Mouse (Mus musculus) midbrain, embryonic 16.5 days (tissue): ENCODE data around the gene Osbpl3. TPM values are rescaled to one million over a fixed set of nuclear protein-coding genes. Genes with fewer than 3 reads are reported as not detected.

Source experiments
- ATAC-seq: fragments of 200-750 bp; cut with Nextera tagmentation; 2 replicates; pipeline ENCODE4 v1.8.0; 2017; ENCODE audit warnings: moderate TSS enrichment
- H3K27ac ChIP-seq: fragments of 300-500 bp; sonication (generic); 2 replicates; pipeline ENCODE4 v1.5.1; 2014; ENCODE audit warnings: mild to moderate bottlenecking, low read length, mixed read lengths
- H3K27me3 ChIP-seq: fragments of 300-500 bp; sonication (generic); 2 replicates; pipeline ENCODE4 v1.6.1; 2014; ENCODE audit warnings: low read depth, low read length, mixed read lengths; ENCODE audit not compliant: control insufficient read depth, insufficient read depth
- H3K36me3 ChIP-seq: fragments of 300-500 bp; sonication (generic); 2 replicates; pipeline ENCODE4 v1.6.1; 2014; ENCODE audit warnings: mild to moderate bottlenecking, low read length, moderate library complexity, mixed read lengths; ENCODE audit not compliant: control insufficient read depth, insufficient read depth
- H3K4me1 ChIP-seq: fragments of 300-500 bp; sonication (generic); 2 replicates; pipeline ENCODE4 v1.6.1; 2014; ENCODE audit warnings: mild to moderate bottlenecking, low read length, mixed read lengths; ENCODE audit not compliant: control insufficient read depth, insufficient read depth
- H3K4me2 ChIP-seq: fragments of 300-500 bp; sonication (generic); 2 replicates; pipeline ENCODE4 v1.6.1; 2014; ENCODE audit warnings: mild to moderate bottlenecking, low read length, mixed read lengths
- H3K4me3 ChIP-seq: fragments of 300-500 bp; sonication (generic); 2 replicates; pipeline ENCODE4 v1.5.1; 2014; ENCODE audit warnings: low read depth, mild to moderate bottlenecking, low read length, moderate library complexity, mixed read lengths
- H3K9ac ChIP-seq: fragments of 300-500 bp; sonication (generic); 2 replicates; pipeline ENCODE4 v1.6.1; 2014; ENCODE audit warnings: low read depth, low read length, mixed read lengths
- H3K9me3 ChIP-seq: fragments of 300-500 bp; sonication (generic); replicated peaks from 2 replicates; pipeline ENCODE4 v1.6.1; 2014; ENCODE audit warnings: mild to moderate bottlenecking, low read length, mixed read lengths; ENCODE audit not compliant: control insufficient read depth, poor library complexity, severe bottlenecking
- WGBS: fragments of 180-500 bp; shearing (Covaris S2); extraction: QIAGEN DNeasy Blood & Tissue Kit; methylation state at CpG from one replicate; pipeline ENCODE4 v1.1.7; 2014; 5-methylcytosine and 5-hydroxymethylcytosine counted together
- polyA plus RNA-seq: library from polyadenylated mRNA; unstranded; fragments of >200 nt; fragmentation: Nextera tagmentation; extraction: Ambion mirVana; gene quantifications from 2 replicates; pipeline ENCODE4 v1.2.1, GENCODE M21; 2015

Gene Osbpl3
- polyA plus RNA-seq, 1 experiment from 2014 or later, result 6.0 TPM

DNA sequence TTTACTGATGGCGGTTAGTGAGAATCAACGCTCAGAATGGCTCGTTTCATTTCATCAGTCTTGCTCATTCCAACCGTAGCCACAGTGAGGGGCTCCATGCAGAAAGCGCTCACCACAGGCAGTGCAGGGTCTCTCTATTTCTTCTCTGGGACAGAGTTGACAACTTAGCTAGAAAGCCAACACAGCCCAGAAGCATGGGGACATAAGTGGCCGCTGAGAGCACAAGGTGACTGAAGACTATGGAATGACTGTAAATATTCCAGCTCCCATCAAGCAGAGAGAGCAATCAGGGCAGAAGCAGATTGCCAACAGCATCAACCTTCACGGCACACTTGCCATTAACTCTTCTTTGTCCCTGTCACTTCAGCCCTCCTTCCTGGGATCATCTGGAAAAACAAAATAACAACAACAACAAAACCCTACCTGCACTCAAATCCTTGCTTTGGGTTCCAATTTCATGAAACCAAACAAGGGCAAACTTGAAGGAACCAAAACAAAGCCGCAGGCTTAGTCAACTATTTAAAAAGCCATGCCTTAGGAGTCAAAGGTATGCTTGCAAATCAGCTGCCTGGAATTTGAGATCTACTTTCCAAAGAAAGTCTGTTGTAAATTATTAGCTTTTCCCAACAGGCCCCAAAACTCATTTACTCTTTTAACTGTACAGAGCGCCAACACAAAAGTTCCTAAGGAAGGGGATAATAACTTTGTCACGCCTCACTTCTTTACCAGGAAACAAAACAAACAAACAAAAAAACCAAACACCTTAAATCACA is 36.3 kb downstream of the Osbpl3 start:
- no peak overlapping the region for H3K27ac ChIP-seq
- H3K36me3 ChIP-seq, result no peaks in the 10 kb centered on the region
- no peaks in the 10 kb centered on the region for H3K9me3 ChIP-seq
- no peaks in the 10 kb centered on the region for H3K27me3 ChIP-seq
- H3K4me3 ChIP-seq, result no peak overlapping the region
- H3K4me1 ChIP-seq, result no peaks in the 10 kb centered on the region
- ATAC-seq, result no peak
- H3K4me2 ChIP-seq, result no peak overlapping the region
- H3K9ac ChIP-seq, result no peak overlapping the region
- WGBS, result 91% methylated on average over 10 of the region's 10 CpGs

DNA sequence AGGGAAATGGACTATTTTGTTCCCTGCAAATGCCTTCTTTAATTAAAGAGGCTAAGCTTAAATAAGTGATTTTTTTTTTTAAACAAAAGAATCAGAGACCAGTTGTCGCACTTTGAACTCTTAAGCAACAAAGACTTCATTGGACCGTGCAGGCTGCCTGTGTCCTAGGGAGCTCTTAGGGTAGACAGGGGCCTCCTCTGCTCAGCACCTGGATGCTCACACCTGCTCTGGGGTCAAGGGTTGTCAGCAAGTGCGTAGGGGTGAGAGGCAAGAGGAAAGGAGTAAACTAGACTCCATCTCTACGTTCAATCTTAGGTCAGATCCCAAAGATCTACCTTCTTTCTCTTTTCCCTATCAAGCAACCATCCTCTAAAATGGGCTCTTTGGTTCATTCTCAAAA is 37.0 kb downstream of the Osbpl3 start:
- Histone ChIP-seq H3K4me1 (no peaks in the 10 kb centered on the region; the same call in 1 of the 2 replicates), H3K27ac (no peak overlapping the region), H3K36me3 (no peaks in the 10 kb centered on the region), H3K9me3 (no peaks in the 10 kb centered on the region), H3K27me3 (no peaks in the 10 kb centered on the region), H3K9ac (no peak overlapping the region), H3K4me2 (no peak overlapping the region), H3K4me3 (no peak overlapping the region)
- no peak for ATAC-seq
- WGBS, result 74% methylated on average over 4 of the region's 4 CpGs

GRCm38 (mm10) chr6:50416854-50417253 is 39.1 kb downstream of the Osbpl3 start:
- Histone ChIP-seq H3K4me3 (no peak overlapping the region), H3K9me3 (no peaks in the 10 kb centered on the region), H3K9ac (no peak overlapping the region), H3K4me1 (peaks cover 4% of the 10 kb centered on the region; the same call in 1 of the 2 replicates), H3K27me3 (no peaks in the 10 kb centered on the region), H3K4me2 (no peak overlapping the region), H3K36me3 (no peaks in the 10 kb centered on the region), H3K27ac (no peak overlapping the region)
- no peak for ATAC-seq
- 95% methylated on average over 5 of the region's 5 CpGs for WGBS

DNA sequence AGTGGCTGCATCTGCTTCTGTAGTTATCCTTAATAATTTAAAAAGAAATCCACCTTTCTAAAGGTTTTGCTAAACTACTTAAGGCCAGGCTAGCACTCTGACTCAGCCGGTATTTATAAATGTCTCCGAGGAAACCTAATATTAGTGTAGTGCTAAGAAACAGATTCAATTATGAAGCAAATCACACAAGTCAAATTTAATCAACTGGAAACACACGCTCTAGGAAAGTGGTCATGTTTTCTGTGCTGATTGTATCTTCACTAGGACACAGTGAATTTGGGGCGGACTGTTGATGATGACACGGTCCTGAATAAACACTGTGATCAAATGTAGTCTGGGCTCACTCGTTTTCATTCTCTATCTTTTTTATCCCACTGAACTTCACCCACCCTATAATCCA is 40.6 kb downstream of the Osbpl3 start:
- H3K27ac ChIP-seq, result no peak overlapping the region
- 70% methylated on average over 6 of the region's 6 CpGs for WGBS
- no peak overlapping the region for H3K9ac ChIP-seq
- no peak overlapping the region for H3K4me3 ChIP-seq
- ATAC-seq, result no peak
- no peaks in the 10 kb centered on the region for H3K27me3 ChIP-seq
- H3K36me3 ChIP-seq, result no peaks in the 10 kb centered on the region
- no peaks in the 10 kb centered on the region for H3K9me3 ChIP-seq
- peaks cover 4% of the 10 kb centered on the region; the same call in 1 of the 2 replicates for H3K4me1 ChIP-seq
- H3K4me2 ChIP-seq, result no peak overlapping the region

DNA sequence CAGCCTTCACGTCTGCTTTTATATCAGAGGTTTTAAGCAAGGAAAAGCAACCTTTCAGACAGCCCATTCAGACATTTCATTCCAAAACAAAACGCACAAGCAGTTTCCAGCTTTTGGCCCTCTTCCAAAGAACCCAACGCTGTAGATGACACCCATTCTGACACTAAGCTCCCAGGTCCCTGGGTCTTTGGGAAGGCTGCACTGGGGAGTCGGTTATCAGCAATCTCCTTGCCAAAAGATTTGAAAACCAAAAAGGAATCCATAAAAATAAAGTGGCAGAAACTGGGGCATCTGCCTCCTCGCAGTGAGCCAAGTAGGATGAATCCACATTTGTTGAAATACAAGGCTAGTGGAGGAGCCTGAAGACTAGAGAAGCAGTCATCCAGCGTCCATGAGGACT is 41.5 kb downstream of the Osbpl3 start:
- H3K4me1 ChIP-seq, result peaks cover 4% of the 10 kb centered on the region; the same call in 1 of the 2 replicates
- no peak overlapping the region for H3K27ac ChIP-seq
- no peak for ATAC-seq
- H3K27me3 ChIP-seq, result no peaks in the 10 kb centered on the region
- H3K36me3 ChIP-seq, result no peaks in the 10 kb centered on the region
- no peak overlapping the region for H3K4me2 ChIP-seq
- 63% methylated on average over 6 of the region's 6 CpGs for WGBS
- H3K9me3 ChIP-seq, result no peaks in the 10 kb centered on the region
- H3K9ac ChIP-seq, result no peak overlapping the region
- no peak overlapping the region for H3K4me3 ChIP-seq

GRCm38 (mm10) chr6:50413381-50413780 is 42.6 kb downstream of the Osbpl3 start:
- WGBS, result 90% methylated on average over 1 of the region's 1 CpGs
- Histone ChIP-seq H3K27me3 (no peaks in the 10 kb centered on the region), H3K9ac (no peak overlapping the region), H3K4me2 (no peak overlapping the region), H3K9me3 (no peaks in the 10 kb centered on the region), H3K4me1 (peaks cover 4% of the 10 kb centered on the region; the same call in 1 of the 2 replicates), H3K36me3 (no peaks in the 10 kb centered on the region), H3K4me3 (no peak overlapping the region), H3K27ac (no peak overlapping the region)
- no peak for ATAC-seq

GRCm38 (mm10) chr6:50412174-50412573 is 43.8 kb downstream of the Osbpl3 start:
- no peaks in the 10 kb centered on the region for H3K36me3 ChIP-seq
- H3K4me3 ChIP-seq, result no peak overlapping the region
- no peak overlapping the region; the same call in 1 of the 2 replicates for H3K4me2 ChIP-seq
- peak; percentile 79 for ATAC-seq
- H3K9ac ChIP-seq, result no peak overlapping the region
- WGBS, result 19% methylated on average over 4 of the region's 4 CpGs
- H3K27me3 ChIP-seq, result no peaks in the 10 kb centered on the region
- peaks cover 4% of the 10 kb centered on the region; the same call in 1 of the 2 replicates for H3K4me1 ChIP-seq
- H3K27ac ChIP-seq, result no peak overlapping the region
- H3K9me3 ChIP-seq, result no peaks in the 10 kb centered on the region

DNA sequence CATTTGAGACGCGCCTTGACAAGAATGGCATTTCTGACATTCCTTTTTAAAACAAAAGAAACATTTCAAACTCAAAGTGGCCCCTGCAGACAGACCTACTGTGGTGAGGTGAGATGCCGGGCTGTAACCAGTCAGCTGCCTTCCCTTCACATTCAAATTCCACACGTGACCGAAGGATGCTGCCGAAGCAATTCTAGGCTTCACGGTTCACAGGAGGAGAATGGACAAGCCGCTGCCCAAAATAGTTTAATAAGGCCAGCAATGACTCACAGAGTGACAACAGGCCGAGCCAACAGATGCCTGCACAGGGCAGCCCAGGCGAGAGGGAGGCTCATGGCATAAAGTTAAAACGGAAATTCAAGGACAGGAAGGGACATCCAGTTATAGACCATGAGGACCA is 51.3 kb downstream of the Osbpl3 start:
- no peak for ATAC-seq
- 61% methylated on average over 11 of the region's 11 CpGs for WGBS

DNA sequence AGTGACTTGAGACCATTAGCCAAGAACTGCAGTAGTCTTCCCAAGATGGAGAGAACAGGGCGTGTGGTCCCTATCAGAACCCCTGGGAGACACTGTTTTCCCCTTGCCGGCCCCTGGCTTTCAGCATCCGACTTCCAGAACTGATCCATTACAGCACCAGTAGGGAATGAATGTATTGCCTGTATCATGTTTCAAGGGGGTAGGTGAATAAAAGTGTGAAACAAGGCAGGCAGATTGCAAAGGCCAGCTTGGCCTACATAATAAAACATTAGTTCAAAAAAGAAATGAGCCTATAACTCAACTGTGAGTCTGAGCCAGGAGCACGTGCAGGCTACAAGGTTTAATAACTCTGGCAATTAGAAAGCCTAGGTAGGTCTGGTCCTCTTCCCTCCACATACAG is 52.5 kb downstream of the Osbpl3 start:
- Histone ChIP-seq H3K4me3 (no peak overlapping the region), H3K9ac (no peak overlapping the region), H3K4me2 (no peak overlapping the region), H3K4me1 (peaks cover 3% of the 10 kb centered on the region; the same call in 1 of the 2 replicates), H3K27me3 (no peaks in the 10 kb centered on the region), H3K9me3 (no peaks in the 10 kb centered on the region), H3K27ac (no peak overlapping the region), H3K36me3 (no peaks in the 10 kb centered on the region)
- whole genome bisulfite sequencing, result 85% methylated on average over 4 of the region's 4 CpGs
- ATAC-seq, result no peak

More for the DNA sequence above, 51.3 kb downstream of the Osbpl3 start:
- Histone ChIP-seq H3K27ac (no peak overlapping the region), H3K36me3 (no peaks in the 10 kb centered on the region), H3K4me3 (no peak overlapping the region), H3K4me2 (no peak overlapping the region), H3K9me3 (no peaks in the 10 kb centered on the region), H3K27me3 (no peaks in the 10 kb centered on the region), H3K4me1 (peaks cover under 1% of the 10 kb centered on the region; the same call in 1 of the 2 replicates), H3K9ac (no peak overlapping the region)
